Mouse (Mus musculus): ENCODE results near the gene Olfr1280. TPM values are rescaled to one million over a fixed set of nuclear protein-coding genes. Genes with fewer than 3 reads are reported as not detected.
"Not testable (repeated sequence)": the region's sequence is repeated elsewhere in the genome, so short reads cannot be mapped to it uniquely, and the experiment has no call there.

Gene Olfr1280
- not detected in 2 replicates for polyA plus RNA-seq (2014; fragmentation: Nextera tagmentation; extraction: Ambion mirVana)

DNA sequence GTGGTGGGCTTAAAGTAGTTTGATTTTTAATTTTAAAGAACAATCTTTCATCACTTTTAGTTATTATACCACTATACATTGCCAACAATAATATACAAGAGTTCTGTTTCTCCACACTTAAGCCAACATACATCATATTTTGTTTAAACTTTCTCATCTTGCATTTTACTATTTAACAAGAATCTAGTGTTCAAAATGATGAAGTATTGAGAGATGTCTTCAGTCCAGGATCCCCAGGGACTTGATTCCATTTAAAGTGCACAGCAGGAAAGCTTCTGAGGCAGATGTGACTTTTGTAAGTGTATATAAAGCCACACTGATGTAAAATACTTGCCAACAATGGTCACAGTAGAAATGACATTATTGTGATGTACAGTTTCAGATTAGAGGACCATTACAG lies at the start of gene Olfr1280:
TSS of gene Olfr1280 (plus strand) at position 301 of the 400 bp plus-strand sequence.
- Histone ChIP-seq H3K4me2 (no peak within 1 kb of the TSS), H3K9ac (ENCODE audit: low read depth, low read length) (no peak within 1 kb of the TSS), H3K4me1 (ENCODE audit: control insufficient read depth, insufficient read depth, low read length) (no peaks in the 10 kb centered on the region), H3K36me3 (ENCODE audit: control insufficient read depth, insufficient read depth, low read length) (no peaks in the 10 kb centered on the region), H3K27me3 (ENCODE audit: control insufficient read depth, insufficient read depth, low read length) (no peaks in the 10 kb centered on the region), H3K9me3 (replicated peaks; ENCODE audit: control insufficient read depth, low read length) (no peaks in the 10 kb centered on the region), H3K27ac (ENCODE audit: low read depth, low read length) (no peak within 1 kb of the TSS), H3K4me3 (ENCODE audit: low read depth, low read length) (no peak within 1 kb of the TSS)
- no peak for ATAC-seq (replicated peaks; ENCODE audit: insufficient number of reproducible peaks, low FRiP score, low TSS enrichment)

- Histone ChIP-seq H3K9me3 (replicated peaks; ENCODE audit: control insufficient read depth, low read length) (no peaks in the 10 kb centered on the region), H3K9ac (ENCODE audit: low read depth, low read length) (no peak within 1 kb of the TSS), H3K4me3 (ENCODE audit: low read depth, low read length) (no peak within 1 kb of the TSS), H3K4me2 (no peak within 1 kb of the TSS), H3K36me3 (ENCODE audit: control insufficient read depth, insufficient read depth, low read length) (no peaks in the 10 kb centered on the region), H3K4me1 (ENCODE audit: control insufficient read depth, insufficient read depth, low read length) (no peaks in the 10 kb centered on the region), H3K27ac (ENCODE audit: low read depth, low read length) (no peak within 1 kb of the TSS), H3K27me3 (ENCODE audit: control insufficient read depth, insufficient read depth, low read length) (no peaks in the 10 kb centered on the region)
- no peak for ATAC-seq (replicated peaks; ENCODE audit: insufficient number of reproducible peaks, low FRiP score, low TSS enrichment)
- 76% methylated on average over 2 of the region's 2 CpGs for WGBS (ENCODE audit: insufficient replicate concordance)
These were observed 39.8 kb upstream of the Olfr1280 start, which contains the start of gene Olfr1277 for GRCm38 (mm10) chr2:111274006-111274405. TSS of gene Olfr1277 (minus strand) at chr2:111274106.

- Histone ChIP-seq H3K9me3 (replicated peaks; ENCODE audit: control insufficient read depth, low read length) (no peaks in the 10 kb centered on the region), H3K27ac (ENCODE audit: low read depth, low read length) (no peak within 1 kb of the TSS), H3K36me3 (ENCODE audit: control insufficient read depth, insufficient read depth, low read length) (no peaks in the 10 kb centered on the region), H3K4me2 (no peak within 1 kb of the TSS), H3K27me3 (ENCODE audit: control insufficient read depth, insufficient read depth, low read length) (no peaks in the 10 kb centered on the region), H3K4me1 (ENCODE audit: control insufficient read depth, insufficient read depth, low read length) (no peaks in the 10 kb centered on the region), H3K4me3 (ENCODE audit: low read depth, low read length) (no peak within 1 kb of the TSS), H3K9ac (ENCODE audit: low read depth, low read length) (no peak within 1 kb of the TSS)
- ATAC-seq (replicated peaks; ENCODE audit: insufficient number of reproducible peaks, low FRiP score, low TSS enrichment): no peak
These were observed 24.0 kb upstream of the Olfr1280 start, which contains the start of gene Olfr1278 for GRCm38 (mm10) chr2:111289836-111290235. TSS of gene Olfr1278 (plus strand) at chr2:111290136.

GRCm38 (mm10) chr2:111298541-111298940 lies 15.3 kb upstream of the Olfr1280 start:
- H3K36me3 ChIP-seq (ENCODE audit: control insufficient read depth, insufficient read depth, low read length): no peaks in the 10 kb centered on the region
- ATAC-seq (replicated peaks; ENCODE audit: insufficient number of reproducible peaks, low FRiP score, low TSS enrichment): no peak

GRCm38 (mm10) chr2:111300374-111300773 lies 13.4 kb upstream of the Olfr1280 start, which contains the start of gene Olfr1279:
TSS of gene Olfr1279 (plus strand) at chr2:111300635.
- Histone ChIP-seq H3K9ac (ENCODE audit: low read depth, low read length) (no peak within 1 kb of the TSS), H3K4me1 (ENCODE audit: control insufficient read depth, insufficient read depth, low read length) (no peaks in the 10 kb centered on the region), H3K27me3 (ENCODE audit: control insufficient read depth, insufficient read depth, low read length) (no peaks in the 10 kb centered on the region), H3K4me2 (no peak within 1 kb of the TSS), H3K4me3 (ENCODE audit: low read depth, low read length) (no peak within 1 kb of the TSS), H3K27ac (ENCODE audit: low read depth, low read length) (no peak within 1 kb of the TSS), H3K36me3 (ENCODE audit: control insufficient read depth, insufficient read depth, low read length) (no peaks in the 10 kb centered on the region), H3K9me3 (replicated peaks; ENCODE audit: control insufficient read depth, low read length) (no peaks in the 10 kb centered on the region)
- ATAC-seq (replicated peaks; ENCODE audit: insufficient number of reproducible peaks, low FRiP score, low TSS enrichment): no peak

More at GRCm38 (mm10) chr2:111298541-111298940, 15.3 kb upstream of the Olfr1280 start:
- Histone ChIP-seq H3K9ac (ENCODE audit: low read depth, low read length) (no peak overlapping the region), H3K9me3 (replicated peaks; ENCODE audit: control insufficient read depth, low read length) (no peaks in the 10 kb centered on the region), H3K4me2 (no peak overlapping the region), H3K27ac (ENCODE audit: low read depth, low read length) (no peak overlapping the region), H3K4me1 (ENCODE audit: control insufficient read depth, insufficient read depth, low read length) (no peaks in the 10 kb centered on the region), H3K4me3 (ENCODE audit: low read depth, low read length) (no peak overlapping the region), H3K27me3 (ENCODE audit: control insufficient read depth, insufficient read depth, low read length) (no peaks in the 10 kb centered on the region)

DNA sequence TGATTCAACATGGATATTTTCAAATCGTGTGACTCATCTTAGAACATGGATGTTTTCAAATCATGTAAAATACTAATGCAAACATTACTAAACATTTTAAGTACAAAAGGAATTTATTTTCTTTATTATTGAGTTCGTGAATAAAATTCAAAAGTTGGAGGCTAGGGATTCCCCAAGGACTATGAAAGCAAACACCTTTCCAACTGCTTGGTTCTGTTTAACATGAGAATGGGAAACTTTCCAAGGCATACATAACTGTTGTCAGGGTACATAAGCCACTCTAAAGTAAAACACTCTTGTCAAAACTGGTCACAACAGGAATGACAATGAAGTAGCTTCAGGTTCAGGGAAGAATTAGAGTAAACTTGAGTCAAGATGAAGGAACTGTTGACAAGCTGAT lies 12.4 kb downstream of the Olfr1280 start, which contains the start of gene Olfr1281:
TSS of gene Olfr1281 (plus strand) at position 301 of the 400 bp plus-strand sequence.
- WGBS (ENCODE audit: insufficient replicate concordance): 68% methylated on average over 2 of the region's 2 CpGs
- Histone ChIP-seq H3K9me3 (replicated peaks; ENCODE audit: control insufficient read depth, low read length) (no peaks in the 10 kb centered on the region), H3K4me1 (ENCODE audit: control insufficient read depth, insufficient read depth, low read length) (no peaks in the 10 kb centered on the region), H3K9ac (ENCODE audit: low read depth, low read length) (no peak within 1 kb of the TSS), H3K4me3 (ENCODE audit: low read depth, low read length) (no peak within 1 kb of the TSS), H3K27ac (ENCODE audit: low read depth, low read length) (no peak within 1 kb of the TSS), H3K4me2 (no peak within 1 kb of the TSS), H3K27me3 (ENCODE audit: control insufficient read depth, insufficient read depth, low read length) (no peaks in the 10 kb centered on the region), H3K36me3 (ENCODE audit: control insufficient read depth, insufficient read depth, low read length) (no peaks in the 10 kb centered on the region)
- no peak for ATAC-seq (replicated peaks; ENCODE audit: insufficient number of reproducible peaks, low FRiP score, low TSS enrichment)

DNA sequence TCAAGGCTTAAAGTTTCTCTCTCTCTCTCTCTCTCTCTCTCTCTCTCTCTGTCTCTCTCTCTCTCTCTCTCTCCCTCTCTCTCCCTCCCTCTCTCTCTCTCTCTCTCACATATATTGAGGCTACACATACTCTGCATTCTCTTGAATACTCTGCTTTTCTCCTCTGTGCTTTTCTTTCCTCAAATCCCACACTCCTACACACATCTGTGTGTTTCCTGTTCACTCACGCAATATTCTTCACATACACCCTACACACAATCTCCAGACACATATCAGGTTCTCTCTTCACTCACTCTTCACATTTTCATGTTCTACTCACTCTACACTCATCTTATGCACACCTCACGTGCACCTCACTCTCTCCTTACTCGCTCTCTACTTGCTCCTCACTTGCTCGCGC lies 19.9 kb downstream of the Olfr1280 start:
- not testable (repeated sequence) for H3K4me1 ChIP-seq (ENCODE audit: control insufficient read depth, insufficient read depth, low read length); H3K27ac ChIP-seq (ENCODE audit: low read depth, low read length); ATAC-seq (replicated peaks; ENCODE audit: insufficient number of reproducible peaks, low FRiP score, low TSS enrichment); H3K36me3 ChIP-seq (ENCODE audit: control insufficient read depth, insufficient read depth, low read length); H3K9me3 ChIP-seq (replicated peaks; ENCODE audit: control insufficient read depth, low read length); H3K9ac ChIP-seq (ENCODE audit: low read depth, low read length); H3K4me2 ChIP-seq; H3K4me3 ChIP-seq (ENCODE audit: low read depth, low read length); H3K27me3 ChIP-seq (ENCODE audit: control insufficient read depth, insufficient read depth, low read length)
- 80% methylated on average over 5 of the region's 5 CpGs for WGBS (ENCODE audit: insufficient replicate concordance)

GRCm38 (mm10) chr2:111335976-111336375 lies 22.2 kb downstream of the Olfr1280 start, which contains the start of gene Olfr1282:
TSS of gene Olfr1282 (minus strand) at chr2:111336076.
- no peak for ATAC-seq (replicated peaks; ENCODE audit: insufficient number of reproducible peaks, low FRiP score, low TSS enrichment)
- Histone ChIP-seq H3K36me3 (ENCODE audit: control insufficient read depth, insufficient read depth, low read length) (no peaks in the 10 kb centered on the region), H3K4me2 (no peak within 1 kb of the TSS), H3K27ac (ENCODE audit: low read depth, low read length) (no peak within 1 kb of the TSS), H3K27me3 (ENCODE audit: control insufficient read depth, insufficient read depth, low read length) (no peaks in the 10 kb centered on the region), H3K9me3 (replicated peaks; ENCODE audit: control insufficient read depth, low read length) (no peaks in the 10 kb centered on the region), H3K9ac (ENCODE audit: low read depth, low read length) (no peak within 1 kb of the TSS), H3K4me3 (ENCODE audit: low read depth, low read length) (no peak within 1 kb of the TSS), H3K4me1 (ENCODE audit: control insufficient read depth, insufficient read depth, low read length) (no peaks in the 10 kb centered on the region)
- WGBS (ENCODE audit: insufficient replicate concordance): 62% methylated on average over 2 of the region's 2 CpGs

DNA sequence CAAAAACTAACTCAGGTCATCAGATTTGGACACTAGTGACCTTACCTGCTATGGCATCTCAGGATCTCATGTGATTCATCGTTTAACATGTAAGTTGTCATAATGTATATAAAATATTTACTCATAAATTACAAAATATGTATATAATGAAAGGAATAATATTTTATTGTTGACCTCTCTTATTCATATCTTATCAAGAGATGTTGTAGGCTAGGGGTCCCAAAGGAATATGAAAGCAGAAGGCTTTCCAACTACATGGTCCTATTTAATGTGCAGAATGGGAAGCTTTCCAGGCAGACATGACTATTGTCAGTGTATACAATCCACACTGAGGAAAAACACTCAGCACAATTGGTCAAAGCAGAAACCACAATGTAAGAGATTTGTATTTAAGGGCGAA lies 52.7 kb downstream of the Olfr1280 start, which contains the start of gene Olfr1283:
TSS of gene Olfr1283 (plus strand) at position 301 of the 400 bp plus-strand sequence.
- WGBS (ENCODE audit: insufficient replicate concordance): 71% methylated on average over 2 of the region's 2 CpGs
- Histone ChIP-seq H3K9me3 (replicated peaks; ENCODE audit: control insufficient read depth, low read length) (no peaks in the 10 kb centered on the region), H3K4me3 (ENCODE audit: low read depth, low read length) (no peak within 1 kb of the TSS), H3K4me1 (ENCODE audit: control insufficient read depth, insufficient read depth, low read length) (no peaks in the 10 kb centered on the region), H3K27ac (ENCODE audit: low read depth, low read length) (no peak within 1 kb of the TSS), H3K9ac (ENCODE audit: low read depth, low read length) (no peak within 1 kb of the TSS), H3K4me2 (no peak within 1 kb of the TSS), H3K27me3 (ENCODE audit: control insufficient read depth, insufficient read depth, low read length) (no peaks in the 10 kb centered on the region), H3K36me3 (ENCODE audit: control insufficient read depth, insufficient read depth, low read length) (no peaks in the 10 kb centered on the region)
- ATAC-seq (replicated peaks; ENCODE audit: insufficient number of reproducible peaks, low FRiP score, low TSS enrichment): no peak

Data from heart, embryonic 11.5 days (tissue).